Mouse (Mus musculus): ENCODE measurements around the gene Mmel1. TPM values are rescaled to one million over a fixed set of nuclear protein-coding genes. Genes with fewer than 3 reads are reported as not detected.

Gene Mmel1
- not detected in 2 replicates for polyA plus RNA-seq (2012; ENCODE audit: insufficient read depth, insufficient read length, low replicate concordance, missing spikeins)

DNA sequence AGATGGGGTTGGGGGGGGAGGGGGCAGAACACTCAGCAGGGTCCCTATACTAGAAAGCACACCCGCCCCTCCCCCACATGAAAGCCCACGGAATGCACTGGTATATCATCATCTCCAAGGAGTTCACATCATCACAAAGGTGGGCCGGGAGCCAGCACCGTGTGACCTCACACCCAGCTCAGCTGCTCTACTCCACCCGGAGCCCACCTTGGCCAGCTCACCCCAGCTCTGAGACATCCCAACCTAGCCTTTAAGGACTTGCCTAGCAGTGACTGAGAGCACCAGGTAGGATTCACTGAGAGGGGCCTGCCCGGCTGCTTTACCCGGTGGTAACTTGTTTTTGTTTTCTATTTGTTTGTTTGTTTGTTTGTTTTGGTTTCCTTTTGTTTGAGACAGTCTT, at the start of gene Mmel1:
Gene Mmel1, plus strand, starts transcription at position 146 of the 400 bp plus-strand sequence.
- Histone ChIP-seq H3K27ac (ENCODE audit: insufficient read depth, low read depth, low read length) (no peak within 1 kb of the TSS), H3K4me3 (ENCODE audit: insufficient read depth, low read depth, low read length) (no peak within 1 kb of the TSS), H3K4me1 (ENCODE audit: control insufficient read depth, insufficient read depth, low read length) (peaks cover 16% of the 10 kb centered on the region)
- WGBS, result 85% methylated on average over 7 of the region's 7 CpGs
- TF ChIP-seq POLR2A (IDR thresholded peaks at IDR 0.05; ENCODE audit: insufficient read depth, low read depth, low read length), result no peak
- TF ChIP-seq CTCF (IDR thresholded peaks at IDR 0.05; ENCODE audit: insufficient read depth, low read depth, low read length), result no peak

DNA sequence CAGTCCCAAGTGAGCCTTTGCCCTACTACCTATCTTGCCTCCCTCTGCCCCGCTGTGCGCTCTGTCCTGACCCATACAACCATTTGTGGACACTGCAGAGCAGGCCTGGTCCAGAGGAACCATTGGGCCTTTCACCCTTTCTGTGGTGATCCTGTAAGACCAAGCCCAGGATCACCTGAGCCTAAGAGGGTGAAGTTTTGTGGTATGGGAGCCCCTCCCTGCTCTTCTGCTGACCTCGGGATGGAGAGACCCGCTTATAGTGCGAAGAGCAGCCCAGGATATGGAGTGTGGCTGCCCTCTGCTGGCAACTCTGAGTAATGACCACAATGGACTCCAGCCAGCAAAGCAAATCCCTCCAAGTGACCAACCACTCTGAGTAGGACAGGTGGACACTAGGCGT, 43.7 kb upstream of the Mmel1 start:
- TF ChIP-seq CTCF (IDR thresholded peaks at IDR 0.05; ENCODE audit: insufficient read depth, low read depth, low read length) (peak; percentile 86), POLR2A (IDR thresholded peaks at IDR 0.05; ENCODE audit: insufficient read depth, low read depth, low read length) (no peak)
- Histone ChIP-seq H3K4me1 (ENCODE audit: control insufficient read depth, insufficient read depth, low read length) (peaks cover 5% of the 10 kb centered on the region; the same call in 1 of the 2 replicates), H3K4me3 (ENCODE audit: insufficient read depth, low read depth, low read length) (no peak overlapping the region), H3K27ac (ENCODE audit: insufficient read depth, low read depth, low read length) (no peak overlapping the region)
- WGBS, result 35% methylated on average over 6 of the region's 6 CpGs

DNA sequence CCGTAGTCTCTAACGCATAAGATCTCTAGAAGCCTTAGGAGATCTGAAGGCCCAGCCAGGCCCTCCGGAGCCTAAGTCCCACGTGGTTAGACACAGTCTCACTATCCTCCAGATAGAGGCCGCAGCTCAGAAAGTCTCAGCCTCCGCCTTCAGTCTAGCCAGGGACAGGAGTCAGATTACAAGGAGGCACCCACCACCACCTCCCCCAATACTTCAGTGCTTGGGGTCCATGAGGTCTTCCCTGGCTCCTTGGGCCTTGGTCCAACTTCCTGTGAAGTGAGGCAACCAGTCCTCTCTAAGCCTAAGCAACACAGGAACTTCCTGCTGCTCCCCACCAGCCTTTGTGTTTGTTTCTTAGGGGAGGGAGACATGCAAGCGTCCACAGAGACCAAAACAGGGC, 43.2 kb upstream of the Mmel1 start:
- 57% methylated on average over 7 of the region's 7 CpGs for WGBS
- no peak for TF ChIP-seq CTCF (IDR thresholded peaks at IDR 0.05; ENCODE audit: insufficient read depth, low read depth, low read length)
- TF ChIP-seq POLR2A (IDR thresholded peaks at IDR 0.05; ENCODE audit: insufficient read depth, low read depth, low read length), result no peak
- Histone ChIP-seq H3K27ac (ENCODE audit: insufficient read depth, low read depth, low read length) (no peak overlapping the region), H3K4me3 (ENCODE audit: insufficient read depth, low read depth, low read length) (no peak overlapping the region), H3K4me1 (ENCODE audit: control insufficient read depth, insufficient read depth, low read length) (peaks cover 5% of the 10 kb centered on the region; the same call in 1 of the 2 replicates)

GRCm38 (mm10) chr4:154827181-154827580, 42.2 kb upstream of the Mmel1 start:
- TF ChIP-seq POLR2A (IDR thresholded peaks at IDR 0.05; ENCODE audit: insufficient read depth, low read depth, low read length), result no peak
- Histone ChIP-seq H3K27ac (ENCODE audit: insufficient read depth, low read depth, low read length) (no peak overlapping the region), H3K4me1 (ENCODE audit: control insufficient read depth, insufficient read depth, low read length) (peaks cover 8% of the 10 kb centered on the region; the same call in 1 of the 2 replicates), H3K4me3 (ENCODE audit: insufficient read depth, low read depth, low read length) (no peak overlapping the region)
- WGBS, result 62% methylated on average over 7 of the region's 7 CpGs

GRCm38 (mm10) chr4:154827861-154828610, 41.3 kb upstream of the Mmel1 start:
- no peak overlapping the region for H3K4me3 ChIP-seq (ENCODE audit: insufficient read depth, low read depth, low read length)
- TF ChIP-seq CTCF (IDR thresholded peaks at IDR 0.05; ENCODE audit: insufficient read depth, low read depth, low read length), result no peak
- TF ChIP-seq POLR2A (IDR thresholded peaks at IDR 0.05; ENCODE audit: insufficient read depth, low read depth, low read length), result no peak
- H3K4me1 ChIP-seq (ENCODE audit: control insufficient read depth, insufficient read depth, low read length), result peaks cover 11% of the 10 kb centered on the region; the same call in 1 of the 2 replicates
- H3K27ac ChIP-seq (ENCODE audit: insufficient read depth, low read depth, low read length), result no peak overlapping the region
- WGBS, result 60% methylated on average over 10 of the region's 10 CpGs

- peaks cover 11% of the 10 kb centered on the region; the same call in 1 of the 2 replicates for H3K4me1 ChIP-seq (ENCODE audit: control insufficient read depth, insufficient read depth, low read length)
Observed at GRCm38 (mm10) chr4:154831915-154832573, 37.3 kb upstream of the Mmel1 start.

DNA sequence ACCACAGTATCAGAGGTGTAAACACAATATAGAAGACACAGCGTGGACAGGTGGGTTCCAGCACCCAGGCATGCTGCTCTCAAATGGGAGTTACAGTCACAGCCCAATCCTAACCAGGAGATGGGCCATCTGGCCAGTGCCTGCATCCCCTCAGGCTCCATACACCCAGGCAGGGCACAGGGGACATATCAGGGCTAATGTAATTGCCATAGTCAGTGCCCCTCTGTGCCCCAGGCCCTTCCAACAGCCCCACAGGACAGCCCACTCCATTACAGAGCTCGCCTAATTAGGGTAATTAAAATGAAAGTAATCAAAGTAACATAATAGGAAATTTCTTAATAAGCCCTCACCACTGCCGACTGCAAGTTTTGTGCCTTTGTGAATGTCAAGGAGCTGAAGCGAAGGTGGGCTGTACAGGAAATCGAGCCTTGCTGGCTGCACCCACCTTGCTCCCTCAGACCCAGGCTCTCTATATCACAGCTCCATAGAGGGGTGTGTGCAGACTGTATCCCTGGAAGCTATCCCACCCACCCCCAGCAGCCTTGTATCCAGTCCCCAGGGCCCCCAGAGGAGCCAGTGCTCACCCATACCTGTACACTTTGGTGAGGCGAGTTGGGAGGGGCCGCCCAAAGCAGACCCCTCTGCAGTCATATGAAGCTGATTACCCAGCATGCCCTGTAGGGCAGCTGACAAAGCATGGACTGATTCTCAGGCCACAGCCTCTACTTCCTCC, 33.0 kb upstream of the Mmel1 start:
- no peak for TF ChIP-seq CTCF (IDR thresholded peaks at IDR 0.05; ENCODE audit: insufficient read depth, low read depth, low read length)
- TF ChIP-seq POLR2A (IDR thresholded peaks at IDR 0.05; ENCODE audit: insufficient read depth, low read depth, low read length), result no peak
- peaks cover 7% of the 10 kb centered on the region; the same call in 1 of the 2 replicates for H3K4me1 ChIP-seq (ENCODE audit: control insufficient read depth, insufficient read depth, low read length)
- no peak overlapping the region for H3K4me3 ChIP-seq (ENCODE audit: insufficient read depth, low read depth, low read length)
- H3K27ac ChIP-seq (ENCODE audit: insufficient read depth, low read depth, low read length), result no peak overlapping the region
- 70% methylated on average over 7 of the region's 7 CpGs for WGBS

More at GRCm38 (mm10) chr4:154831915-154832573, 37.3 kb upstream of the Mmel1 start:
- 23% methylated on average over 9 of the region's 9 CpGs for WGBS
- Histone ChIP-seq H3K4me3 (ENCODE audit: insufficient read depth, low read depth, low read length) (no peak overlapping the region), H3K27ac (ENCODE audit: insufficient read depth, low read depth, low read length) (no peak overlapping the region)
- TF ChIP-seq CTCF (IDR thresholded peaks at IDR 0.05; ENCODE audit: insufficient read depth, low read depth, low read length) (no peak), POLR2A (IDR thresholded peaks at IDR 0.05; ENCODE audit: insufficient read depth, low read depth, low read length) (no peak)

DNA sequence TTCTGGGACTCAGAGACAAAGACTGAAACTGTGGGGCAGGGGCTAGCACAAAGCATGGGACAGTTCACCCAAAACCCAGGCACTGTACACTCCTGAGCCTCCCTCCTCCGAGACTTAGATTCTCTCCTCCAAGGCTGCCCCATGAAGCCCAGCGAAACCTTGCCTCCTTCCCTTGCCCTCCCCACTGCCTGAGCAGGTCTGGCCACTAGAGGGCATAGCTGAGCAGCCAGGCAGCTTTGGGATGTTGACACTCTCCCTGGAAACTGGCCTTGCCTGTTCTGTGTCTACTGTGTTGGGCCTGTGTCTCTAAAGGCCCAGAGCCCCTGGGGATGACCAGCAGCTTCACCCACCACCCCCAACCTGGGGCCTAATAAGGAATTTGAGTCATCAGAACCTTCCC, 32.2 kb upstream of the Mmel1 start, which contains the start of gene Ttc34:
Gene Ttc34, plus strand, starts transcription at position 290 of the 400 bp plus-strand sequence.
- TF ChIP-seq POLR2A (IDR thresholded peaks at IDR 0.05; ENCODE audit: insufficient read depth, low read depth, low read length), result no peak
- peak; percentile 68 for TF ChIP-seq CTCF (IDR thresholded peaks at IDR 0.05; ENCODE audit: insufficient read depth, low read depth, low read length)
- H3K4me3 ChIP-seq (ENCODE audit: insufficient read depth, low read depth, low read length), result no peak within 1 kb of the TSS
- WGBS, result 53% methylated on average over 2 of the region's 2 CpGs
- H3K4me1 ChIP-seq (ENCODE audit: control insufficient read depth, insufficient read depth, low read length), result 0 out of 2 replicates have a peak, but pooled peaks cover 3% of the 10 kb centered on the region
- H3K27ac ChIP-seq (ENCODE audit: insufficient read depth, low read depth, low read length), result no peak within 1 kb of the TSS
